Mouse (Mus musculus) yolk sac, embryonic 10.5 days (tissue): ENCODE results near the gene Guf1.

Experiments
- DNase-seq: peaks from one replicate; pipeline ENCODE4 v3.0.0-alpha.2; 2017; ENCODE audit warnings: low spot score

The Guf1 gene

GRCm38 (mm10) chr5:69556628-69557403 lies at the start of gene Guf1:
Guf1 (plus strand) TSS chr5:69556923.
- DNase-seq: peak; percentile 93

GRCm38 (mm10) chr5:69507045-69507444 lies 49.7 kb upstream of the Guf1 start:
- no peak for DNase-seq

DNA sequence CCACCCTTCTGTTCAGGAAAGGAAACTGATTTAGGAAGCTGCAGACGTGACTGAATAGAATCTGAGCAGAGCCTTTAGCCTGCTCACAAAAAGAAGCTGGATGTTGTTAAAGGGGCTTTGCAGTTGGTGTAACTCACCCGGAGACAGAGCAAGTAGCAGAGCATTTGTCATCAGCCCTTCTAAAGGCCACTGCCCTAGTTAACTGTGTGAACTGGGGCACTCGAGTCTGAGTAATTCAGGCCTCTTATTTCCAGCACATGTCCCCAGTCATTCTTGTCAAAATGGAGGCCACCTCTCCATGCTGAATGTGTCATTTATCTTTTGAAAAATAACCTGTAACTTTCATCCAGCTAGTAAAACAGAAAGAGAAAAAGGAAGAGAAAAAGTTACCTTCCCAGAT lies 45.1 kb upstream of the Guf1 start:
- no peak for DNase-seq

GRCm38 (mm10) chr5:69512203-69512602 lies 44.5 kb upstream of the Guf1 start:
- no peak for DNase-seq

DNA sequence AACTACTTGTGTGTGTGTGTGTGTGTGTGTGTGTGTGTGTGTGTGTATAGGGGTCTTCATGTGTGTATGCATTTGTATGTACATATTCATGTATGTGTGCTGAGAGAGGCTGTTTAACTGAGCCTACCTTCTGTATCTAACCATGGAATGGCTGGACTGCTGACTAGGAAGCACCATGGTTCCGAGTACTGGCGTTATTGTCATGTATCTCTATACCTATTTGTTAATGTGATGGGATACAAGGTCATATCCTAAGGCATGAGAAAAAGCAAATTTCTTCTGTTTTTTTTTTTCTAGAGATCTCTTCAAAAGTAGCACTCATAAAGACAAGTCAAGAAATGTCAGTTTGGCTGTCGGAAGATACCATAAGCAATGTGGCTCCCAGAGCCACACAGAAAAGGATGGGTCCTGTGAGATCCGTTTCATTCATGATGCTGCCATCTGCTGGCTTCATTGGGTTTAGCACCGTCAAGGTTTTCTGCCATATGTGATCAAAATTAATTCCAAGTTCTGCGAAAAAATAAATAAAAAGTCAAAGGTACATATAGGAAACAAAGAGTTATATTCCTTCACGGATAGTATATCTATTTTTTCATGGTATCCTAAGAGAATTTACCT lies 36.0 kb upstream of the Guf1 start:
- no peak for DNase-seq

DNA sequence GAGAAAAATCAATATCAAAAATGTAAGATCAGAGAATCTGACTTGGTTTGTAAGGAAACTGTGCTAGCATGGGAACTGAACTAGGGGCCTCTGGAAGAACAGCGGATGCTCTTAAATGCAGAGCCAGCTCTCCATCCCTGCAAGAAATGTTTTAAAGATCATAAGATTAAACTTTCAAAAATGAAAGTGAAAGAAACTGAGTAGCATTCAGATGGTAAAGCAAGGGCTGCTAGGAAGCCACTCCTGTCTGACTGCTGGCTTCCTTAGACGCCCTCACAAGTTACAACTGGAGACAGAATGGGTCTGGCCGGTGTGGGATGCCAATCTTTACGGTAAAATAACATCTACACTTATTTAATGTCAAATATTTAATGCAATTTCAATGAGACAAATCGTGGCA lies 34.7 kb upstream of the Guf1 start:
- no peak for DNase-seq

DNA sequence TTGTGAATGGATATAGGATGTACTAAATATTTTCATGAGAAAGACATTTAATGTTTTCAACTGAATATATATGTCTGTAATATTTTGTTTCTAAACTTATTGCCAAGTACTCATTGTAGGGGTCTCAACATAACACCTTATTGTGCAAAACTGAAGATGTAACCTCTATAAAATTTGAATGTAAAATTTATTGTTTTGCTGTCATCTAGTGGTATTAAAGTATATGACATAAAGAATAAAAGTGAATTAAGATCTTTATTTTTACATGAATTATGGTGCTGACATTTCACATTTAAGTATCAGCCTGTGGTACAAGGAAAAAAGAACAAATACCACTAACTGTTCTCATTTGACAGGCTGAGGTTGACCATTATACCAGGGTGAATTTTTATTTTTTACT lies 32.8 kb upstream of the Guf1 start:
- no peak for DNase-seq

DNA sequence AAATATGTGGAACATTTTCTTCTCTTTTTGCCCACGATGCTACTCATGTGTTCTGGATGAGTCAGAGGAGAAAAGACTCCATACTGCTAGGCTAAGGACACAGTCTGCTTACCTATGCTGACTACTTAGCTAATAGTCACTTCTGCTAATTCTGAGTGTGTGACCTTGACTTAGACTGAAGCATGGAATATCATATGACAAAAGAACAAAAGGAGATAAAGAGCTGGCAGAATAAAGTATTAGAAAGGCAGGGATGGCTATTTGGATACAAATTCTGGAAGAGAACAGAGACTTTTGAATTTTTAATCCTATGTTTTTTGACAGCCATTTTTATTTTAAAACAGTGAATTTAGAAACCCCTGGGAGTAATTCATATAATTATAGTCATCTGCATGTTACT lies 15.0 kb upstream of the Guf1 start:
- DNase-seq: no peak

- no peak for DNase-seq
These were observed 14.2 kb upstream of the Guf1 start, which contains the start of gene Yipf7 for GRCm38 (mm10) chr5:69542489-69542888. Yipf7 (minus strand) TSS chr5:69542648.

DNA sequence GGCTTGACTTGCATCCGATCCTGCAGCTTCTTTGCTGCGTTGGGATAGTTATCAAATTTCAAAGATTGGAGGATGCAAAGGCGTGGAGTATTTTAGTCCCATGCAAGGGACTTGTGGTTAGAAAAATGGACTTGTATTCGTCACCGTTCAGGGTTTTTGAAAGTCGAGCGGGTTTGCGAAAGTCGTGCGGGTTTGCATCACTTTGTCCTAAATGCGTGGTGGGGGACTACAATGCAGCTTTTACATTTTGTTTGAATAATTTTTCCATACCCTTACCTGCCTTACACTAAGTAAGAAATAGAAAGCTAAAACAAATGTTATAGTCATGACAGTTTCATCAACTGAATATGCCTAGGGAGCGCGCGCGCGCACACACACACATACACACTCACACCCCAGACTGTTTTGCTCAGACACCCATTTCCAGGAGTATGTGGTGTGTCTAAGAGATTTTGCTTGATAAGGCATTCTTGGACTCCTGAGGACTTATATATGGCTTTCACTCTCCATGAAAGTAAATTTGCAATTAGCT lies 747 bp downstream of the Guf1 start:
- peak; percentile 18 for DNase-seq

DNA sequence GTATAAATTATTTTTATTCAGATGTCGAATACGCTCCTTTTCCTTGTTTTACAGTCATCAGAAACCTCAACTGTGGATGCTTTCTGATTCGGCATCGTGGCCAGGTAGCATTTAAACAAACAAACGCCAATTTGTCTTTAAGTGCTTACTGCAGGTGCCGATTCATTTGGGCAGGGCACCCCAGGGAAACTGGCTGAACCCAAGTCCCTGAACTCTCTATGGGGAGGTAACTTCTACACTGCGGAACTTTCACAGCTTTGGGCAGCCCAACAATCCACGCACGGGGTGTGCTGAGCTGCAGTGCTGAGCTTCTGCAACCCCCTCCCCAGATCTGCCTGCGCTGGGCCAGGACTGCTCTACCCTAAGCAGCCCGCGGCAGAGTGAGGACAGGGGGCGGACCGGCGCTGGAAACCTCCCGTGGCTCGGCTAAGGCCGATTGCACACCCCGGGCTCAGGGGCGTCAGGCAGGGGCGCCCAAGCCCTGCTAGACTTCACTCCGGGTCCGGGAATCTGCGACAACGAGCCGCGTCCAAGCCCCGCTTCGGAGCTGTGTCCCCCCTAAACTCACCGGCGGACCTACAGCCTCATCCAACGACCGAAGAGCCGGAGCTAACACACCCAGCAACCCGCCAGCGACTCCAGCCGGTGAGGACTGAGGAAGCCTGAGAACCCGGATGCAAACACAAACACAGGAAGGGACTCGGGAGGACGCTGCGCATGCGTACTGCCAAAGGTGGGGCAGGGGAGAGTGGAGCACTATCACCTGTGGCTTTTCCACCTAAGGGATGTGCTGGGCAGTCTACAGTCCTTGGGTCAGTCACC lies 35.1 kb downstream of the Guf1 start, which contains the start of gene Gnpda2:
Gene Gnpda2, minus strand, starts transcription at position 701 of the 822 bp plus-strand sequence.
- DNase-seq: peak; percentile 86

DNA sequence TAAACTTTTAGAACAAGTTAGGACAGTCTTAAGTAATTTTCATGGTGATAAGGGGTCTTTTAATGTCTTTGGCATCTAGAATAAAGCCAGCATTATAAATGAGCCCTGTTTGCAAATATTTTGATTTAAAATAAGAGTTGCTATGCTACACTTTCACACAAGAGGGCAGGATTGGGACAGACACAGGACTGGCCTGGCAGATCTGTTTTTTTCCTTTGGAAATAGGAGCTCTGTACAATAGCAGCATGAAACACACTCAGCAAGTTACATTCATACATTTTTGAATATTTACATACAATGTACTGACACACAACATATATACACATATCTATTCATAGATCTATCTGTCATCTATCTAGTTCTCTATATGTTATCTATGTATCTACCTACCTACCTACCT lies 44.3 kb downstream of the Guf1 start:
- DNase-seq: no peak

- DNase-seq: no peak
These were observed 56.6 kb downstream of the Guf1 start for GRCm38 (mm10) chr5:69613209-69613796.

GRCm38 (mm10) chr5:69620899-69621298 lies 64.2 kb downstream of the Guf1 start:
- DNase-seq: no peak
